Mouse (Mus musculus): Measurements from ENCODE around the gene Hcn4. TPM values are rescaled to one million over a fixed set of nuclear protein-coding genes. Genes with fewer than 3 reads are reported as not detected.

Gene Hcn4
- total RNA-seq, 2 experiments from 2014 or later: 5.2 to 6.3 TPM

Other genes starting within 250 kb of the Hcn4 start
- 100 to 1,000 TPM; 967 to 997 TPM for gene Nptn, start 241.2 kb upstream of the Hcn4 start, total RNA-seq (2021)
- gene Rec114, start 79.4 kb upstream of the Hcn4 start, total RNA-seq (2021): not detected
- 10 to 100 TPM; 70.1 to 72.7 TPM for gene Neo1, start 213.0 kb downstream of the Hcn4 start, total RNA-seq (2021)

All from left cerebral cortex, adult 18-20 months (tissue).